Comparison of ENCODE assay signal across 9 mouse cellular contexts in the genomic region with DNA sequence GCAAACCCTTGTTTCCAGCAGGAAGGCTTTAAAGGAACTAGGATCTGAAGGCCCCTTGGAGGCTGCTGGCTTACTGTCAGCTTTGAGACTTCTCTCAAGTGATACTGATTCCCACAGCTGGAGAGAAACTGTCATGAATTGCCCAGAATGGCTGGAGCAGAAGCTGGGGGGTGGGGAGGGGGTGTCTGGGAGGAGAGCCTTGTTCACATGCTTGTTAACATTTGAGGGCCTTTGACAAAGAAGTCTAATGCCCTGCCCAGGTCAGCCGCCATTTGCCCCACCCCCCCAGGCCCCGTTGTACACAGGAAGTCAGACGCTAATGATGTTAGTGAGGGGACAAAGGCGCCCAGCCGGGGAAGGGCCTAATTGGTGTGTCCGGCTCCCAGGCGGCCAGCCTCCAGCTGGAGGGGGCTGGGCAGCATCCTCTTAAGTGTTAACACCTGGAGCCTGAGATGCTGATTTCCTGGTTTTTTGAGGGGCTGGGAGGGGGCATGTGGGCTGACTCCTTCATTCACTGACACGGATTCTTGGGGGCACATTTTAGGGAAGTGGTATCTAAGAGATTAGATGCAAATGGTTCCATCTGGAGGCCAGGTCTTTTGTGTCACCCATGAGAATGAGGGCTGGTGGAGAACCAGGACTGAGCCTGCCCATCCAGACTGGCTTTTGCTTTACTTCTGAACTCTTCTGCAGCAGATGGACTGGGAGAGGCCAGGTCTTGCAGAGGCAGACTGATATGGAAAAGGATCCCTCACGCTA. TPM values are rescaled to one million over a fixed set of nuclear protein-coding genes. Genes with fewer than 3 reads are reported as not detected.
A peak's percentile ranks its signal among the peaks of the same experiment; 100 is the strongest.
DNase-seq lines count a peak whose midpoint lies in the region; ATAC-seq and TF ChIP-seq lines count a peak whose summit lies in the region.
"Had no signal": no experiment of that assay in that cellular context is flagged by ENCODE, and none has a peak within 500 bp of the region (broad histone marks: within the 10 kb centered on the region; RNA-seq: fewer than 3 reads in every experiment).

No protein-coding gene starts in this region.

- H3K4me1 ChIP-seq in embryonic fibroblast, embryonic 13.5 days (ENCODE audit: control insufficient read depth, insufficient read depth, low read length) = peaks cover 26% of the 10 kb centered on the region
- peaks cover 9% of the 10 kb centered on the region; the same call in 1 of the 2 replicates for H3K4me1 ChIP-seq in hindbrain, embryonic 11.5 days (replicated peaks; ENCODE audit: control insufficient read depth, insufficient read depth, low read length)

- no peak for TF ChIP-seq POLR2A in brain, embryonic 14.5 days (IDR thresholded peaks at IDR 0.05; ENCODE audit: borderline replicate concordance, extremely low read depth, insufficient read depth, insufficient read length, poor library complexity, severe bottlenecking)
- TF ChIP-seq POLR2A in embryonic fibroblast, embryonic 13.5 days (IDR thresholded peaks at IDR 0.05; ENCODE audit: low read depth, low read length) = no peak

- no peak for TF ChIP-seq CTCF in brain, embryonic 14.5 days (IDR thresholded peaks at IDR 0.05; ENCODE audit: borderline replicate concordance, extremely low read depth, insufficient read depth, insufficient read length)
- TF ChIP-seq CTCF in embryonic fibroblast, embryonic 13.5 days (IDR thresholded peaks at IDR 0.05; ENCODE audit: borderline replicate concordance, insufficient read depth, low read length) = no peak
- no peak for TF ChIP-seq CTCF in left cerebral cortex, adult 2 months (IDR thresholded peaks at IDR 0.05)

- ATAC-seq in hindbrain, embryonic 11.5 days (ENCODE audit: low FRiP score) = peak; percentile 89

- H3K4me2 ChIP-seq in hindbrain, embryonic 11.5 days (replicated peaks; ENCODE audit: low read depth, low read length) = no peak overlapping the region

- WGBS in hindbrain, embryonic 11.5 days = 4% methylated on average over 9 of the region's 9 CpGs

- no peaks in the 10 kb centered on the region for H3K27me3 ChIP-seq in hindbrain, embryonic 11.5 days (ENCODE audit: control insufficient read depth, insufficient read depth, low read length)

- no peak overlapping the region for H3K4me3 ChIP-seq in embryonic fibroblast, embryonic 13.5 days (ENCODE audit: insufficient read depth, low read length)
- H3K4me3 ChIP-seq in hindbrain, embryonic 11.5 days (ENCODE audit: low read depth, low read length) = no peak overlapping the region
- H3K4me3 ChIP-seq in left cerebral cortex, adult 2 months = no peak overlapping the region
- H3K4me3 ChIP-seq: myocyte had no signal

- no peaks in the 10 kb centered on the region for H3K36me3 ChIP-seq in hindbrain, embryonic 11.5 days (ENCODE audit: control insufficient read depth, insufficient read depth, low read length)

- peak overlapping the region; percentile 7; the same call in 1 of the 2 replicates for H3K9ac ChIP-seq in hindbrain, embryonic 11.5 days (ENCODE audit: low read depth, low read length)

- no peaks in the 10 kb centered on the region for H3K9me3 ChIP-seq in hindbrain, embryonic 11.5 days (ENCODE audit: control insufficient read depth, low read length)

- DNase-seq in brain, embryonic 14.5 days (ENCODE audit: low read depth) = peak; percentile 73
- DNase-seq in hindbrain, embryonic 11.5 days (ENCODE audit: low spot score) = peak; percentile 77
- DNase-seq in lung, postnatal 4 days = peak; percentile 51 to 81
- no peak for DNase-seq in layer of hippocampus, adult 18-20 months (ENCODE audit: low spot score in 2 of 2)
- no peak for DNase-seq in natural killer cell, adult 2 months (ENCODE audit: low spot score in 2 of 2)
- no peak for DNase-seq in left cerebral cortex, adult 2 months (ENCODE audit: extremely low spot score in 1 of 2, low spot score in 2 of 2)
- DNase-seq in left cerebral cortex, adult 18-20 months (ENCODE audit: low spot score in 2 of 2) = no peak

- intact Hi-C loops in left cerebral cortex, adult 2 months (cut with DNase I) = no loop called here

- peak overlapping the region; percentile 4; the same call in 1 of the 2 replicates for H3K27ac ChIP-seq in embryonic fibroblast, embryonic 13.5 days (ENCODE audit: insufficient read depth, low read length)
- peak overlapping the region; percentile 79 for H3K27ac ChIP-seq in hindbrain, embryonic 11.5 days (ENCODE audit: low read depth, low read length)
- H3K27ac ChIP-seq in left cerebral cortex, adult 2 months = no peak overlapping the region

RNA-seq across cellular contexts. Expression of gene Il17rd, which starts 27.6 kb away (rescaled TPM):
- 4.7 and 7.4 TPM in 2 replicates for polyA plus RNA-seq in brain, embryonic 14.5 days (2012; rRNA removed)
- polyA plus RNA-seq in embryonic fibroblast, embryonic 13.5 days (2011; ENCODE audit: insufficient read length, low read depth, missing spikeins) = 10.2 and 19.3 TPM in 2 replicates
- polyA plus RNA-seq in hindbrain, embryonic 11.5 days (2014; fragmentation: Nextera tagmentation; extraction: Ambion mirVana) = 5.3 and 5.7 TPM in 2 replicates
- total RNA-seq in layer of hippocampus, adult 18-20 months (2021) = 1 to 10 TPM; 3.6 to 3.9 TPM
- 1 to 10 TPM; 2.6 to 2.7 TPM for total RNA-seq in left cerebral cortex, adult 2 months (2021)
- total RNA-seq in left cerebral cortex, adult 18-20 months (2021) = 1 to 10 TPM; 2.1 to 2.6 TPM

RNA-seq across cellular contexts. Expression of gene Arhgef3, which starts 48.3 kb away (rescaled TPM):
- 2.5 and 4.9 TPM in 2 replicates for polyA plus RNA-seq in brain, embryonic 14.5 days (2012; rRNA removed)
- 1.3 and 2.5 TPM in 2 replicates for polyA plus RNA-seq in embryonic fibroblast, embryonic 13.5 days (2011; ENCODE audit: insufficient read length, low read depth, missing spikeins)
- polyA plus RNA-seq in hindbrain, embryonic 11.5 days (2014; fragmentation: Nextera tagmentation; extraction: Ambion mirVana) = 3.5 and 4.4 TPM in 2 replicates
- total RNA-seq in layer of hippocampus, adult 18-20 months (2021) = 10 to 100 TPM; 84.2 to 92.7 TPM
- 10 to 100 TPM; 62.0 to 75.0 TPM for total RNA-seq in left cerebral cortex, adult 2 months (2021)
- 10 to 100 TPM; 67.4 to 85.3 TPM for total RNA-seq in left cerebral cortex, adult 18-20 months (2021)

Comparison
In these comparisons a context has a peak if more than half of its experiments do, and no peak if none do; other contexts are left out.
1. DNase-seq: peak in brain, embryonic 14.5 days (single experiment), hindbrain, embryonic 11.5 days (single experiment) and lung, postnatal 4 days (2 of 2); none in layer of hippocampus, adult 18-20 months (0 of 2), natural killer cell, adult 2 months (0 of 2), left cerebral cortex, adult 2 months (0 of 2) and left cerebral cortex, adult 18-20 months (0 of 2).